Mouse (Mus musculus): ENCODE data around the gene Unc13d. TPM values are rescaled to one million over a fixed set of nuclear protein-coding genes. Genes with fewer than 3 reads are reported as not detected.
"Not testable (repeated sequence)": the region's sequence is repeated elsewhere in the genome, so short reads cannot be mapped to it uniquely, and the experiment has no call there.

The Unc13d gene
- total RNA-seq, 2 experiments from 2014 or later: 0.56 to 1.2 TPM

DNA sequence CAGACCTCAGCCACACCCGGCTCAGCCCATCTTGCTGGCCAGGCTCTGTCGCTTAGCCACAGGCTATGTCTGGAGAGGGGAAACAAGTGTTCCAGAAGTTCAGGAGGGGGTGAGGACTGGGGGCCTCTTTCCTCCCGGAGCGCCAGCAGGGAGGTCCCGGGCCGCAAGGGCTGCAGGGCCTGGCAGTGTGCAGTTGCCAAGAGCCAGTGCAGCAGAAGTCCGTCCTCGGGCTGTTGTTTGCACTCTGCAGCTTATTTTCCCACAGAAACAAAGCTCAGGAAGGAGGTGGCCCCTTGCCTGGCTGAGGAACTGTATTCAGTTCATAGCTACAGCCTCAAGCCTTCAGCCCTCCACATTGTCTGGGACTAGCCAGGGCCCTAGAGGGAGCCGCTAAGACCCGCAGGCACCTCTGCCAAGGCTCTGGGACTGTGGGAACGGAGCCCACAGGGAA is 24.2 kb upstream of the Unc13d start:
- DNase-seq: peak; percentile 52
- intact Hi-C loops (cut with DNase I): no loop called here

DNA sequence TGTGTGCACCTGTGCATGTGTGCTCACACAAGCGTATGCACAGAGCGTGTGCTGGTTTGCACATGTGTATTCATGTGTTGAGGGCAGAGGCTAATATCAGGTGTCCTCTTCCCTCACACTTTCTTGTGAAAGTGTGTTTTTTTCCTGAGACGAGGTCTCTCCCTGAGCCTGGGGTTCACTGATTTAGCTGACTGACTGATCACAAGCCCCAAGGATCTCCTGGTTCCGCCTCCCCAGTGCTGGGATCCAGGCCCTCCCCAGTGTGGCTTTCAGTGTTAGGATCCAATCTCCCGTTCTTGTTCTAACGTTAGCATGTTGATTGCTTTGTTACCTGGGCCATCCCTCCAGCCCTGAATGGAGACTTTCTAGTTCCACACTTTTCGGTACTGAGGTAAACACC is 23.1 kb upstream of the Unc13d start:
- DNase-seq: no peak
- intact Hi-C loops (cut with DNase I): no loop called here

DNA sequence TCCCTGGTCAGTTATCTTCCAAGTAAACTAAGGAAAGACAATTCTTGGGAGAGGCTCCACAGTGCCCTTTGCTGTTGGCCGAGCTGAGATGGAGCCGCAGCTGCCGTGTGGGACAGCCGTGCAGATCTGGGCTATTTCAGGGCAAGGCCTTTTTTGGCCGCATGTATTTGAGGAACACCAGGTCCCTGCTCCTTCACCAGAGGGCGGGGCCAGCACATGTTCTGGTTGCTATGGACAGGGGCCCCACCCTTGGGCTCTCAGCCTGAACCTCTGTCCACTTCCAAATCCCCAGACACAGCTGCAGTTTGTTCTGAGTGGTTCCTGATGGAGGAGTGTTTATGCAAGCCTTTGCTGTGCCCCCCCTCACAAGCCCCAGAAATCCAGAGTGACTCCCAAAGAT is 22.6 kb upstream of the Unc13d start:
- no peak for DNase-seq
- intact Hi-C loops (cut with DNase I): no loop called here

DNA sequence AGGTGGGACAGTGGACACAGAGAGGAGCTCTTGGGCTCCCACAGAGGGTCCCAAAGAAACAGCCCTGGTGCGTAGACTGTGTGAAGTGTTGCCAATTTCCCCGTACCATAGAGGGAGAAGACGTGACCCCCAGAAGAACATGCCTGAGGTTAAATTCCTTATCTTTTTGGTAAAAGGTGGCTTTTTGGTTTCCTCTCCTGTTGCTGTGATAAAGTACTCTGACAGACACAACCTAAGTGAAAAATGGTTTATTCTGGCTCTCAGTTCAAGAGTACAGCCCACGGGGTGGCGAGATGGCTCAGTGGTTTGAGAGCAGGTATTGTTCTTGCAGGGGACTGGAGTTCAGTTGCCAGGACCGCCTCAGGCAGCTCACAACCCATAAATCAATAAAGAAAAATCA is 21.7 kb upstream of the Unc13d start:
- DNase-seq: no peak
- intact Hi-C loops (cut with DNase I): no loop called here

DNA sequence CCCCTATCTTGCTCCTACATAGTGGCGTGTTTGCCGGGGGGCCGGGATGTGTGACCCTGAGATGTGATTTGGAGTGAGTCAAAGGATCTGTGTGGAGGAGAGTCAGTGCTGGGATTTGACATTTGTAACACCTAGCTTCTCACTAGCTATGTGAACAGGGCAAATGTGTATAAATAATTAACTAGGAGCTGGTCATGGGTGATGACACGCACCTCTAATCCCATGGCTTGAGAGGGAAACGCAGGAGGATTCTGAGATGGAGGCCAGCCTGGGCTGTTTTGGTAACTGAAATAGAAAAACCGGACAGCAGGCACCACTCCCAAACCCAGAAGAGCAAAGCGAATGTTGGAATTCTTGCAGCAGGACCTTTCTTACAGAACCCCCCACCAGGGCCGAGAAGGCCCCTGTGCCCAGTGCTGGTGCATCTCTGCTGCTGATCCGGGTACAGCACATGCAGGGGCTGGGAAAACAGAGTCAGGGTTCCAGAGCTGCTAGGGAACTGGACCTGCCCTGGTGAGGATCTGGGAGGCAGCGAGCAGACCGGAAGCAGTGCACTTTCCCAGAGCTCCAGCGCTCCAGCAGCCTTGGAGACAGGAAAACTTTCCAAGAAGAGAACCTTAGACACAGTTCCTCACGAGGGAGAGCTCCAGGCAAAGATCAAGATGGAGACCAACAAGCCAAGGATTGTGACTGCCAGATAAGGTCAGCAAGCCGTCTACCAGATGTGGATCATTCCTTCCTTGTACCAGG is 21.1 kb upstream of the Unc13d start:
- intact Hi-C loops (cut with DNase I): no loop called here
- no peak for DNase-seq

DNA sequence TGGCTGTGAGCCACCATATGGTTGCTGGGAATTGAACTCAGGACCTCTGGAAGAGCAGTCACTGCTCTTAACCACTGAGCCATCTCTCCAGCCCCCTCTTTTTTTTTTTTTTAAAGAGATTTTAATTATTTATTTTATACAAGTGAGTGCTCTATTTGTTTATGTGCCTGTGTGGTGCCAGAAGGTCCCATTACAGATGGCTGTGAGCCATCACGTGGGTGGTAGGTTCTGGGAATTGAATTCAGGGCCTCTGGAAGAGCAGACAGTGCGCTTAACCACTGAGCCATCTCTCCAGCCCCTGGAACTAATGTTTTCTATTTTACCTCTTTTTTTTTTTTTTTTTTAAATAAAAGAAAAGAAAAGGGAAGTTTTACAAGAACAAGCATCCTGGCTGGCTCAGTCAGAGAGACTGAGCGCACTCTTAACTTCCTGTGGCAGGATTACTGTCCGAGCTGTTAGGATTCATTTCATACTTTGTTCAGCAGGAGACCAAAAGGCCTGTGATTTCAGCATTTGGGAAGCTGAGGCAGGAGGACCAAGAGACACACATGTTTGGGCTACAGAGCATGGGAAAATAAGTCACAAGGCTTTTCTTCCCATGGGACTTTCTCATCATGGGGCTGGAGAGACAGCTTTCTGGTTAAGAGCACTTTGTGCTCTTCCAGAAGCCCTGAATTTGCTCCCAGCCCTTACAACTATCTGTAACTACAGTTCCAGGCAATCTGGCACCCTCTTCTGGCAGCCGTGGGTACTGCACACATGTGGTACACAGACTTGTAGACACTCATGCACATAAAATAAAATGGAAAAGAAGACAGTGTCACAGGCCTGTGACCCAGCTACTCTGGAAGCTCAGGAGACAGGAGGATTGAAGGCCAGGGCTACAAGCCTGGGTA is 18.7 kb upstream of the Unc13d start:
- intact Hi-C loops (cut with DNase I): no loop called here
- no peak for DNase-seq

DNA sequence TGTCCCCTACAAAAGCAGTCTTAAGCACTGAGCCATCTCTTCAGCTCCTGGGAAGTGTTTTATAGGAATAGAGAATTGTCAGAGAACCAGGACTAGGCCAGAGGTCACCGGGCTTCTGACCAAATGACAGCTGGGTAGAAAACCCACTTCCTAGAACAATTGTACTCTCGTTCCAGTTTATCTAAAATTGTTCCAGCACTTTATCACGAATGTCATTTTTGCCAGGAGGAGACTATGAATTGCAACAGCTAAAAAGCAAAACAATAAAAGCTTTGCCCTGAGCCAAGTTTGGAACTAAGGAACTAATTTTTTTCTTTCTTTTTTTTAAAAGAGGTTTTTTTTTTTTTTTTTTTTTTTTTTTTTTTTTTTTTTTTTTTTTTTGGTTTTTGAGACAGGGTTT is 17.8 kb upstream of the Unc13d start:
- DNase-seq: no peak
- intact Hi-C loops (cut with DNase I): loop anchor here (2.0 kb wide), 1 partner anchor 29 kb away; no protein-coding TSS in a partner anchor

DNA sequence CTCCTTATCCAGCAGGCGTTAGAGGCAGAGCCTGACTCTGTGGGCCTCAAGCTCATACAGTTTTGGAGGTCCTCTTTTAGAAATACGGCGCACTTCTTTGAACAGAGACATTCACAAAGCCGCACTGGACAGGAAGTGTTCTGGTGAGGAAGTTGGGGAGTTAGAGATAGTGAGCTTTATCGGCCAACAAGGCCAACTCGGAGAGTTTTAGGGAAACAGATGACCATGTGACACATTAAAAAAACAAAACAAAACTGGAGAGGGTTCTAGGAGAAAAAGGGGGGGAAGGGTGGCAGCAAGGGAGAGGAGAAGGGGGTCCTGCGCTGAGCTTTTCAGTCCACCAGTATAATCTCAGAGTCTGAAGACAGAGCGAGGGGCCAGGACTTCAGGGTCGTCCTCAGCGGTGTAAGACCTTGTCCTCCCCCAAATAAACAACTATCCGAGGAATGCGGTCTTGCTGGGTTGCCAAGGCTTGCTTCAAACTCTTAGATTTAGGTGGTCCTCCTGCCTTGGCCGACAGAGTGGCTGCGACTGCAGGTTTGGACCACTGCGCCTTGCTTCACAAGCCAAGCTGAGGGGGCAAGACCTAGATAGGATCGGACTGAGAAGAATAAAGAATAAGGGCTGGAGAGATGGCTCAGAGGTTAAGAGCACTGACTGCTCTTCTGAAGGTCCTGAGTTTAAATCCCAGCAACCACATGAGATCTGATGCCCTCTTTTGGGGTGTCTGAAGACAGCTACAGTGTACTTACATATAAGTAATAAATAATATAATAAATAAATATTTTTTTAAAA is 16.2 kb upstream of the Unc13d start:
- no peak for DNase-seq
- intact Hi-C loops (cut with DNase I): loop anchor here (2.0 kb wide), 1 partner anchor 31 kb away; no protein-coding TSS in a partner anchor

DNA sequence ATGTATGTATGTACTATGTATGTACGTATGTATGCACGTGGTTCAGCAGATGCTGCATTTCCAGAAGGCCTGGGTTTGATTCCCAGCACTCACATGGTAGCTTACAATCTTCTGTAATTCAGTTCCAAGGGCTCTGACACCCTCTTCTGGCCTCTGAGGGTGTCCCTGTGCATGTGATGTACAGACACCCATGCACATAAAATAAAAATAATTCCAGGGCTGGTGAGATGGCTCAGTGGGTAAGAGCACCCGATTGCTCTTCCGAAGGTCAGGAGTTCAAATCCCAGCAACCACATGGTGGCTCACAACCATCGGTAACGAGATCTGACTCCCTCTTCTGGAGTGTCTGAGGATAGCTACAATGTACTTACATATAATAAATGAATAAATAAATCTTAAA is 15.2 kb upstream of the Unc13d start:
- DNase-seq; intact Hi-C loops (cut with DNase I): not testable (repeated sequence)

DNA sequence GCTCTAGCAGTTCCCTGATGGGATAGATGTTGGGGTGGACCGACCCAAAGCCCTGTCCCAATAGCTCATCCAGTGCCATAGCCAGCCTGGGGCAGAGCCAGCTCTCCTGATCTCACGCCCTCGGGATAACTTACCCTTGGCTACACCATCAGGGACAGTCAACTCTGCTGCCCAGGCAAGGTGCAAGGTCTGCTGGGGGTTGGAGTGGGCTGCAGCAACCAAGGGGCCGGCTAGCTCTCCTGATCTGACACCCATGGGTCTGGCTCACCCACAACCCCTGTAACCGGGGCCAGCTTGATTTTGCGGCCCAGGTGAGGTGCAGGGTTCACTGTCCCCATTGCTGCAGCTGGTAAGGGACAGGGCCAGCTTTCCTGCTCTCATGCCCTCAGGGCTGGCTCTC is 13.8 kb upstream of the Unc13d start:
- intact Hi-C loops (cut with DNase I): no loop called here

DNA sequence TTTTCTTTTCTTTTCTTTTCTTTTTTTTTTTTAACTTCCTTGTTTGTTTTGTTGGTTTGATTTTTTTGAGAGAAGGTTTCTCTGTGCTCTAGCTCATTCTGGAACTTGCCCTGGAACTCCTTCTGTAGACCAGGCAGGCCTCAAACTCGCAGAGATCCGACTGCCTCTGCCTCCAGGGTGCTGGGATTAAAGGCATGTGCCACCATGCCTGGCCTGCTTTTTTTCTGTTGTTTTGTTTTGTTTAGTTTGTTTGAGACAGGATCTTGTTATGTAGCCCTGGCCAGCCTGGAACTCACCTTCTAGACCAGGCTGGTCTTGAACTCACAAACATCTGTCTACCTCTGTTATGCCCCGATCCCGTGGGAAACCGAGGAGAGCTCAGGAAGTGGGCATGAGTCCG is 11.8 kb upstream of the Unc13d start:
- DNase-seq: no peak
- intact Hi-C loops (cut with DNase I): loop anchor here (5.0 kb wide), 1 partner anchor 43 kb away; the partner anchor contains the start of gene Trim65

More for the DNA sequence above, 13.8 kb upstream of the Unc13d start:
- DNase-seq: no peak

DNA sequence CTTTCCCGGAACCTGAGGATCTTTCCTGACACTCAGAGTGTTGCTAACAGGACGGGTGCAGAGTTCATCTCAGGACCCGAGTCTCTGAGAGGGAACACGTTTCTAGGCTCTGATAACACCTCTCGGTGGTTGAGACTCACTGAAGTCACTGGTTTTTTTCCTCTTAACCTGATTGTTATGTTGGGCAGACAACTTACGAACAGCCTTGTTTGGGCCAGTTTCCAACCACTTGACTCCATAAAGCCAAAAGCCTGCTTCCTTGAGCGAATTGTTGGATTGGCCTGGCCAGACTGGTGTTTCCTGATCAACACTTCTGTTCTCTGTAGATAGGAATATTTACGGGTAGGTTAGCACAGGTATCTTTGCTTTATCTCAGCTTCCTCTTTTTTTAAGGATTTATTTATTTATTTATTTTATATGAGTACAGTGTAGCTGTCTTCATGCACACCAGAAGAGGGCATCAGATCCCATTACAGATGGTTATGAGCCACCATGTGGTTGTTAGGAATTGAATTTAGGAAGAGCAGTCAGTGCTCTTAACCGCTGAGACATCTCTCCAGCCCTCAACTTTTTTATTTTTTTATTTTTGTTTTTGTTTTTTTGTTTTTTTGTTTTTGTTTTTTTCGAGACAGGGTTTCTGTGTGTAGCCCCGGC is 11.1 kb upstream of the Unc13d start:
- no peak for DNase-seq
- intact Hi-C loops (cut with DNase I): loop anchor here (5.0 kb wide), 1 partner anchor 43 kb away; the partner anchor contains the start of gene Trim65

DNA sequence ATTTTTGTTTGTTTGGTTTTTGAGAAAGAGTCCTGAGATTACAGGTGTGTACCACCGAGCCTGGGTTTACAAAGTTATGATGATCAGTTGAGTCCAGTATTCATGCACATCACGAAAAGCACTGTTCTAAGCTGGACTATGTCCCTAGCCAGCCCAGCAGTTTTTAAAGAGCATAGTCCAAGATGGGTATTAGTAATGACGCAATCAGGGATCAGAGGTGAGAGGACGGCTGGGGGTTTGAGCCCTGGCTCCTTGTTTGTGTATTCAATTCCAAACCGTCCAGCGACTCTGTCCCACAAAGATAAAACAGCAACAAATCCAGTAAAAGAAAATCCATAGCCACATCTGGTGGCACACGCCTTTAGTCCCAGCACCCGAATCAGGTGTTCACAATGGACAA is 10.4 kb upstream of the Unc13d start:
- no peak for DNase-seq
- intact Hi-C loops (cut with DNase I): loop anchor here (5.0 kb wide), 1 partner anchor 44 kb away; the partner anchor contains the start of gene Trim65

DNA sequence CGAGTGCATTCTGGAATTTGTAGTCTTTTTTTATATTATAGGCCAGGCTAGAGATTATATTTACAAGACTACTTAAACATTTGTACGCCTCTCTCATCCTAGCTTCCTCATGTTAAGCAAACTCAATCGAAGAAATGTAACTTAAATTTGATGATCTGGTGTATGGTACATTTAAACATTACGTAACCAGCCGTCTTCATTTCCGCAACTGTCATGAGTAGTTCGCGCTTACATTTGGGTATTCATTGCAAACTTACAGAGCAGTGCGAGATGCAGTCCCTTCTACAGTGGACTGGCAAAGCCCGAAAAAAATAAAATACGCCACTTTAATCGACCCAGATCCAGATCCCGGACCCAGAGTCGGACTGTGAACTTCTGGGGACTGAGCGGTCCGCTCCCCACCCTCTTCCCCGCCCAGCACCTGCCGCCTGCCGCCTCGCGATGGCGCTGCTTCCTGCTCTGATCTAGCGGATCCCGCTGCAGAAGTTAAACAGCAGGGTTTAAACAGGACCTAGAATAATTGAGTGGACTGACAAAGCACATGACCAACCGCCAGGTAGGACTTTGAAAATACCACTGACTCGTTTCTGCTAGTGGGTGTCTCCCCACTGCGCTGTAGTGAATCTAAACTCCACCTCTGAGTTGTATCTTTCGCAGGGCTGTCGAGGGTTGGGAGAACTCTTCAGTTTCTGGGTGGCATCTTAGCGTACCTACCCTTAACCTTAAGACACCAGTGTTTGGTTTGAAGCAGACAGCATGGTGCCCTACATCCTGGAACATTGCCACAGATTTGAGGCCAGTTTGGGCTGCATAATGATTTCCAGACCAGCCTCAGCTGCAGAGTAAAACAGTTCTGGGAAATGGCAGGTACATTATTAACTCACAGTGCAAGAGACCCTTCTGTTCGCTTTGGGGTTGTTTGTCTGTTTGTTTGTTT is 9.7 kb upstream of the Unc13d start:
- intact Hi-C loops (cut with DNase I): loop anchor here (5.0 kb wide), 1 partner anchor 45 kb away; the partner anchor contains the start of gene Trim65
- DNase-seq: peak; percentile 89

DNA sequence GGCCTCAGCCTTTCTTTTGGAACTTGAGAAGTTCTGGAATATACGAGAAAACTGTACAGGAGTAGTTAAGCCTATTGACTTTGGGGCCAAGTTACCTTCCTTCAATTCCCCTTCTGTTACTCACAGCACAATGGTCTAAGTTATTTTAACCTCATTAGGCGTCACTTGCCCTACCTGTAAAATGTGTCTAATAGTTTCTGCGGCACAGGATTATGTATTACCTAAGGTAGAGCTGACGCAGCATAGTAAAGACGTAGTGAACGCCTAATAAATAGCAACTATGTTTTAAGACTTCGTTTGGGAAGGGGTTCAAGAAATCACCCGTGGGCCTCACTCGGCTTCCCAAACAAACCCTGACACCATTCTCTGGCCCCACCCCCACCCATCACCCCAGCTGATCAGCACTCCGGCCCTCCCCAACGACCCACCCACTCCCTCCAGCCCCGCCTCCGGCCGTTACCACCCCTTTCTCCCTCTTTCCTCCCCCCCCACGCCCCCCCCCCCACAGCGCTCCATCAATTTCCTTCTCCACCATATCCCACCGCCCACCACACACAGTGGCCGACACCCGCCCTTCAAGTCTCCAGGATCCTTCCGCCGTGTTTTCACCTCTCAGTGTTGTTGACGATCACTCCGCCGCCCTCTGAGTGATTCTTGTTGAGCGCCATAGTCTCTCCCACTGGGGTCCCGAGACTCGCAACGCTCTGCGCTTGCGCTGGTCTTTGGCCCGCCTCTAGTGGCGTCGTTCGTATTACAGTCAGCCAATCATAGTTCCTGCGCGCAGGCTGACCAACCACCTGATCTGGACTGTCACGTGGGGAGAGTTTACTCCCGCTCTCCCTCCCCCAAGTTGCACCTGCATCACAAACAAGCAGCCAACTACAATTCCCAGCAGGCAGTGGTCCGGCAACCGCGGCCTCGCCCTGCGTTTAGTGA is 8.8 kb upstream of the Unc13d start, which contains the start of gene Wbp2:
TSS of gene Wbp2 (minus strand) at position 738 of the 936 bp plus-strand sequence.
- intact Hi-C loops (cut with DNase I): loop anchor here (5.0 kb wide), 1 partner anchor 46 kb away; the partner anchor contains the start of gene Trim65
- peak; percentile 98 for DNase-seq

DNA sequence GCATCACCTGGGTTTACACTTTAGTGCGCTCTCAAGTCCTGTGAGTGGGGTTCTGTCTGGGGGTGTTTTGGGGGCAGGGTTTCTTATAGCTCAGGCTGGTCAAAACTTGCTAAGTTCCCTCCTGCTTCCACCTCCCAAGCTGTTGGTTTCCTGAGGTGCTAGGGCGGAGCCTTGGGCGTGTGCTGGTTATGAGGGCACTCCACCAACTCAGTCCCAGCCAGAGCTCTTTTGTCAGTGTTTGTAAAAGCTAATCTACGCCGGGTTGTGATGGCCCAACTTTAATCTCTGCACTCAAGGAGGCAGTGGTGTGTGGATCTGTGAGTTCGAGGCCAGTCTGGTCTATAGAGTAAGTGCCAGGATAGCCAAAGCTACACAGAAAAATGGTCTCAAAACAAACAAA is 6.4 kb upstream of the Unc13d start:
- intact Hi-C loops (cut with DNase I): no loop called here
- DNase-seq: no peak

DNA sequence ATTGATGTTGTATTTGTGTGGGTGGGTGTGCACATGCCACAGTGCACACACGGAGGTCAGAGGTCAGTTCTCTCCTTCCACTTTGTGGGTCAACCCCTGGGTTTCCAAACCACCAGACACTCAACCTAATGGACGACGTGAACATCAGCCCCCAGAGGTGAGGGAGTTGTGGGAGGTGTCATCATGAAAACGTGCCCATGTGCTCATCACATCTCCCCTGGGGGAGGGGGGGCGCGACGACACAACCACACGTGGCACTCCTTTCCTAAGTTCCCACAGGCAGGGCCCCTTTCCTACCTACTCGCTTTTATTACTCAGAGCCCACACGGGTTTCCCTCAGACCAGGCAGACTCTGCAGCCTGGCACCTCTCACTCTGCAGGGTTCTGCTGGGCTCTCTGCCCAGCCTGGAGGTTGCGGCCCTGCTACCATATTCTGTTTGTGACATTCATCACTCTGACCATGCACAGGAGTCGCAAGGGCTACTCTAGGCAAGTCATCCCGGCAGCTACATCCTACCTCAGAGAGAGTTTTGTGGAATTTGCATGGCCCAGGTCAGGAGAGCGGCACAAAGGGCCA is 5.4 kb upstream of the Unc13d start:
- no peak for DNase-seq
- intact Hi-C loops (cut with DNase I): no loop called here

All from left cerebral cortex, postnatal 4 days (tissue).